In the genomic region with DNA sequence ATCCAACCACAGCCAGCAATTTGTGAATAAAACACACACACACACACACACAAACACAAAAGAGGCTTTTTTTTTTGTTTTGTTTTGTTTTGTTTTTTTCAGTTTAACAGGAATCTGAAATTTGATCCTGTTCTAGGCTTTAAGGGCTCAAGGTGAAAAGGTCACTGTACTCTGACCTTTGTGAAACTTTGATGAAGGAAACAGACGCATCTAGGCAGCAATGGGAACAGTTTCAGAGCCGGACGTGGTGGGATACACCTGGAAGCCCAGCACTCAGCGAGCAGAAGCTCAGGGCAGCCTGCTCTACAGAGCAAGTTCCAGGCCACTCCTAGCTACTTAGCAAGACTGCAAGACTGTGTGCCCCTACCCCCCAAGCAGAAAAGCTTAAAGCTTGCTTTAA, we compare ENCODE assay signal across 17 mouse cellular contexts. TPM values are rescaled to one million over a fixed set of nuclear protein-coding genes. Genes with fewer than 3 reads are reported as not detected.
DNase-seq lines count a peak whose midpoint lies in the region; ATAC-seq lines count a peak whose summit lies in the region.
"Had no signal": no experiment of that assay in that cellular context is flagged by ENCODE, and none has a peak within 500 bp of the region (broad histone marks: within the 10 kb centered on the region; RNA-seq: fewer than 3 reads in every experiment).

No protein-coding gene starts in this region.

- no peaks in the 10 kb centered on the region for H3K36me3 ChIP-seq in liver, embryonic 12.5 days
- H3K36me3 ChIP-seq: liver, embryonic 13.5 days had no signal

- H3K4me1 ChIP-seq in liver, embryonic 12.5 days = peaks cover 54% of the 10 kb centered on the region

- H3K4me2 ChIP-seq in liver, embryonic 12.5 days = peak overlapping the region; percentile 32; the same call in 1 of the 2 replicates

- H3K9ac ChIP-seq in liver, embryonic 12.5 days = no peak overlapping the region
- H3K9ac ChIP-seq: liver, embryonic 13.5 days had no signal

- ATAC-seq in liver, embryonic 12.5 days = no peak
- ATAC-seq in frontal cortex, adult (ENCODE audit: low TSS enrichment) = no peak
- ATAC-seq: activated CD4-positive, CD25-positive, alpha-beta regulatory T cell, adult 4 months had no signal

- peak; percentile 91 for DNase-seq in ES-CJ7 (ENCODE audit: low read depth, low spot score)
- DNase-seq in embryo, embryonic 10.5 days (ENCODE audit: low spot score) = peak; percentile 56
- DNase-seq in forelimb bud, embryonic 11.5 days (ENCODE audit: low read depth, low spot score) = peak; percentile 40
- DNase-seq in left cerebral cortex, postnatal 4 days = no peak
- no peak for DNase-seq in spleen, postnatal 14 days (ENCODE audit: low spot score in 2 of 2)
- DNase-seq in frontal cortex, postnatal 10 days (ENCODE audit: low spot score in 2 of 2) = no peak
- DNase-seq: kidney, postnatal 4 days; liver, embryonic 13.5 days; lung, postnatal 4 days; right cerebral cortex, postnatal 14 days had no signal

- intact Hi-C loops in left cerebral cortex, postnatal 4 days (cut with DNase I) = no loop called here

- WGBS in liver, embryonic 12.5 days (ENCODE audit: insufficient replicate concordance) = 16% methylated on average over 4 of the region's 4 CpGs

- peaks cover 62% of the 10 kb centered on the region for H3K27me3 ChIP-seq in liver, embryonic 12.5 days (replicated peaks)

- H3K4me3 ChIP-seq in liver, embryonic 12.5 days = no peak overlapping the region
- H3K4me3 ChIP-seq: liver, embryonic 13.5 days had no signal

- H3K9me3 ChIP-seq in liver, embryonic 12.5 days (replicated peaks) = peaks cover 7% of the 10 kb centered on the region; the same call in 1 of the 2 replicates
- H3K9me3 ChIP-seq: liver, embryonic 13.5 days had no signal

- H3K27ac ChIP-seq in liver, embryonic 12.5 days = no peak overlapping the region
- H3K27ac ChIP-seq: liver, embryonic 13.5 days had no signal

RNA-seq across cellular contexts. Expression of a gene that starts 1.9 kb away (rescaled TPM):
- polyA plus RNA-seq in liver, embryonic 12.5 days (2016; fragmentation: Nextera tagmentation; extraction: Ambion mirVana) = 12.4 and 14.2 TPM in 2 replicates
- 100 to 1,000 TPM; 105 to 108 TPM for total RNA-seq in left cerebral cortex, postnatal 4 days (2021)
- total RNA-seq: neutrophil, adult 5-6 weeks had no signal
- polyA plus RNA-seq: activated CD4-positive, CD25-positive, alpha-beta regulatory T cell, adult 4 months had no signal

RNA-seq across cellular contexts. Expression of a gene that starts 7.4 kb away (rescaled TPM):
- polyA plus RNA-seq in liver, embryonic 12.5 days (2016; fragmentation: Nextera tagmentation; extraction: Ambion mirVana) = 0.20 and 0.24 TPM in 2 replicates
- not detected for total RNA-seq in left cerebral cortex, postnatal 4 days (2021)
- total RNA-seq: common myeloid progenitor, adult 5-6 weeks; heart, adult 8-10 months; neutrophil, adult 5-6 weeks had no signal
- polyA plus RNA-seq: liver, embryonic 13.5 days had no signal

RNA-seq across cellular contexts. Expression of a gene that starts 23.0 kb away (rescaled TPM):
- polyA plus RNA-seq in liver, embryonic 12.5 days (2016; fragmentation: Nextera tagmentation; extraction: Ambion mirVana) = 0.28 and 0.35 TPM in 2 replicates
- total RNA-seq in left cerebral cortex, postnatal 4 days (2021) = 100 to 1,000 TPM; 332 to 353 TPM
- total RNA-seq: common myeloid progenitor, adult 5-6 weeks; neutrophil, adult 5-6 weeks had no signal
- polyA plus RNA-seq: activated CD4-positive, CD25-positive, alpha-beta regulatory T cell, adult 4 months had no signal

RNA-seq across cellular contexts. Expression of a gene that starts 25.6 kb away (rescaled TPM):
- polyA plus RNA-seq in liver, embryonic 12.5 days (2016; fragmentation: Nextera tagmentation; extraction: Ambion mirVana) = 2.8 and 3.1 TPM in 2 replicates
- total RNA-seq in left cerebral cortex, postnatal 4 days (2021) = 100 to 1,000 TPM; 118 to 120 TPM

RNA-seq across cellular contexts. Expression of a gene that starts 41.0 kb away (rescaled TPM):
- polyA plus RNA-seq in liver, embryonic 12.5 days (2016; fragmentation: Nextera tagmentation; extraction: Ambion mirVana) = not detected in 2 replicates
- total RNA-seq in left cerebral cortex, postnatal 4 days (2021) = under 1 TPM in 1 of 2 experiments, not detected in 1; 0.48 TPM
- total RNA-seq: common myeloid progenitor, adult 5-6 weeks; heart, adult 8-10 months; neutrophil, adult 5-6 weeks had no signal
- polyA plus RNA-seq: activated CD4-positive, CD25-positive, alpha-beta regulatory T cell, adult 4 months; intestine, embryonic 14.5 days; liver, embryonic 13.5 days had no signal

Comparison
In these comparisons a context has a peak if more than half of its experiments do, and no peak if none do; other contexts are left out.
1. DNase-seq: peak in ES-CJ7 (single experiment), embryo, embryonic 10.5 days (single experiment) and forelimb bud, embryonic 11.5 days (single experiment); none in left cerebral cortex, postnatal 4 days (single experiment), spleen, postnatal 14 days (0 of 2) and frontal cortex, postnatal 10 days (0 of 2).